Mouse (Mus musculus): ENCODE measurements around the gene Gipc2. TPM values are rescaled to one million over a fixed set of nuclear protein-coding genes. Genes with fewer than 3 reads are reported as not detected.

The Gipc2 gene
- 50.8 TPM for polyA plus RNA-seq (2014; fragmentation: Illumina TruSeq; extraction: RNeasy Lipid Tissue Mini Kit (QIAGEN cat#74804); ENCODE audit: insufficient read depth, low read depth, low replicate concordance)

GRCm38 (mm10) chr3:152166099-152166423, at the start of gene Gipc2:
Gene Gipc2, minus strand, starts transcription at chr3:152166230.

GRCm38 (mm10) chr3:152209967-152210634, 44.1 kb upstream of the Gipc2 start, which contains the start of the genes Dnajb4 and Fubp1:
Gene Dnajb4, minus strand, starts transcription at chr3:152210302.
Gene Fubp1, plus strand, starts transcription at chr3:152210422.

Other genes starting within 250 kb of the Gipc2 start
- gene Dnajb4, start 44.1 kb upstream of the Gipc2 start, polyA plus RNA-seq (2014; fragmentation: Illumina TruSeq; extraction: RNeasy Lipid Tissue Mini Kit (QIAGEN cat#74804); ENCODE audit: insufficient read depth, low read depth, low replicate concordance), result 37.9 TPM
- 31.0 TPM for gene Fubp1, start 44.2 kb upstream of the Gipc2 start, polyA plus RNA-seq (2014; fragmentation: Illumina TruSeq; extraction: RNeasy Lipid Tissue Mini Kit (QIAGEN cat#74804); ENCODE audit: insufficient read depth, low read depth, low replicate concordance)
- gene Nexn, start 100.1 kb upstream of the Gipc2 start, polyA plus RNA-seq (2014; fragmentation: Illumina TruSeq; extraction: RNeasy Lipid Tissue Mini Kit (QIAGEN cat#74804); ENCODE audit: insufficient read depth, low read depth, low replicate concordance), result 19.3 TPM
- 6.1 TPM for gene Miga1, start 174.2 kb upstream of the Gipc2 start, polyA plus RNA-seq (2014; fragmentation: Illumina TruSeq; extraction: RNeasy Lipid Tissue Mini Kit (QIAGEN cat#74804); ENCODE audit: insufficient read depth, low read depth, low replicate concordance)
- 27.7 TPM for gene Usp33, start 180.2 kb upstream of the Gipc2 start, polyA plus RNA-seq (2014; fragmentation: Illumina TruSeq; extraction: RNeasy Lipid Tissue Mini Kit (QIAGEN cat#74804); ENCODE audit: insufficient read depth, low read depth, low replicate concordance)
- 13.8 TPM for gene Zzz3, start 229.2 kb upstream of the Gipc2 start, polyA plus RNA-seq (2014; fragmentation: Illumina TruSeq; extraction: RNeasy Lipid Tissue Mini Kit (QIAGEN cat#74804); ENCODE audit: insufficient read depth, low read depth, low replicate concordance)